ENCODE assay signal across 18 mouse cellular contexts in the genomic region with DNA sequence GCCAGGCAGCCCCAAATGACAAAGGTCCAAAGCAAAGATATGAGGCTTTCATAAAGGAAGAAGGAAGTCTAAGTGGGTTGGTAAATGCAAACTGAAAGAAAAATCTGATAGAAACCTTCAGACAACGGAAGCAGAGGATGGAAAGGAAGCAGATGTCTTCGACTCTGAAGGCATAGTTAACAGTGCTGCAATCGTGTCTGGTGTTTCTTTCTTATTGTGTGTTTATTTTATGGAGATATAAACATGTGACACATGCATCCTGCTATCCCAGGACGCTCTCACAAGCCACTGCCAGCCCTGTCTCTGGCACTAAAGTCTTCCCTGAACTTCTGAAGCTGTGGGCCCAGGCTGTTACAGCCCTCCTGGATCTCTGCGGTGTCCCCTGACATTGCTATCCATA. TPM values are rescaled to one million over a fixed set of nuclear protein-coding genes. Genes with fewer than 3 reads are reported as not detected.
A peak's percentile ranks its signal among the peaks of the same experiment; 100 is the strongest.
DNase-seq lines count a peak whose midpoint lies in the region; ATAC-seq and TF ChIP-seq lines count a peak whose summit lies in the region.
"Had no signal": no experiment of that assay in that cellular context is flagged by ENCODE, and none has a peak within 500 bp of the region (broad histone marks: within the 10 kb centered on the region; RNA-seq: fewer than 3 reads in every experiment).

No protein-coding gene starts in this region.

- H3K36me3 ChIP-seq in intestine, embryonic 14.5 days (ENCODE audit: control insufficient read depth, insufficient read depth, low read length): no peaks in the 10 kb centered on the region
- no peaks in the 10 kb centered on the region for H3K36me3 ChIP-seq in intestine, postnatal 0 days (ENCODE audit: control insufficient read depth, insufficient read depth)
- H3K36me3 ChIP-seq in hindbrain, embryonic 16.5 days (ENCODE audit: control insufficient read depth, insufficient read depth, low read length): no peaks in the 10 kb centered on the region
- H3K36me3 ChIP-seq: heart, embryonic 15.5 days; limb, embryonic 10.5 days; liver, embryonic 13.5 days had no signal

- peaks cover 20% of the 10 kb centered on the region for H3K4me1 ChIP-seq in intestine, embryonic 14.5 days (replicated peaks; ENCODE audit: control insufficient read depth, insufficient read depth, low read length)
- no peaks in the 10 kb centered on the region for H3K4me1 ChIP-seq in intestine, postnatal 0 days (replicated peaks; ENCODE audit: control insufficient read depth, insufficient read depth, low read length)
- H3K4me1 ChIP-seq in hindbrain, embryonic 16.5 days (ENCODE audit: control insufficient read depth, insufficient read depth, low read depth, low read length): no peaks in the 10 kb centered on the region
- H3K4me1 ChIP-seq: limb, embryonic 10.5 days had no signal

- WGBS in intestine, embryonic 14.5 days: 45% methylated on average over 5 of the region's 5 CpGs
- 60% methylated on average over 5 of the region's 5 CpGs for WGBS in intestine, postnatal 0 days
- WGBS in hindbrain, embryonic 16.5 days: 84% methylated on average over 5 of the region's 5 CpGs

- no peak overlapping the region for H3K9ac ChIP-seq in intestine, embryonic 14.5 days (ENCODE audit: low read length)
- H3K9ac ChIP-seq in intestine, postnatal 0 days (ENCODE audit: low read depth, low read length): no peak overlapping the region
- H3K9ac ChIP-seq in hindbrain, embryonic 16.5 days (ENCODE audit: low read depth, low read length): no peak overlapping the region
- H3K9ac ChIP-seq: heart, embryonic 15.5 days; hindbrain, embryonic 14.5 days; liver, embryonic 13.5 days had no signal

- no peak for DNase-seq in intestine, embryonic 14.5 days (ENCODE audit: low spot score)
- peak; percentile 11 for DNase-seq in thymus, postnatal 4 days
- DNase-seq in thymus, postnatal 10 days (ENCODE audit: low spot score in 2 of 2): no peak
- peak; percentile 52 for DNase-seq in lung, postnatal 10 days
- no peak for DNase-seq in frontal cortex, postnatal 14 days (ENCODE audit: low spot score in 2 of 2)
- DNase-seq in spleen, adult 18-20 months: no peak
- DNase-seq: adrenal gland, postnatal 10 days; cerebellum, adult 9-10 months; kidney, postnatal 4 days; layer of hippocampus, postnatal 36 days; liver, embryonic 13.5 days had no signal

- H3K27ac ChIP-seq in intestine, embryonic 14.5 days (ENCODE audit: low read depth): peak overlapping the region; percentile 45
- H3K27ac ChIP-seq in intestine, postnatal 0 days (ENCODE audit: low read depth, low read length): no peak overlapping the region
- no peak overlapping the region for H3K27ac ChIP-seq in hindbrain, embryonic 16.5 days (ENCODE audit: low read depth, low read length)
- H3K27ac ChIP-seq: heart, embryonic 15.5 days; hindbrain, embryonic 14.5 days; limb, embryonic 10.5 days; liver, embryonic 13.5 days had no signal

- no peak for ATAC-seq in intestine, embryonic 14.5 days (replicated peaks; ENCODE audit: low FRiP score, low TSS enrichment, low read depth)
- no peak for ATAC-seq in intestine, postnatal 0 days
- no peak for ATAC-seq in hindbrain, embryonic 16.5 days

- no peaks in the 10 kb centered on the region for H3K9me3 ChIP-seq in intestine, embryonic 14.5 days (ENCODE audit: control insufficient read depth, low read length)
- H3K9me3 ChIP-seq in intestine, postnatal 0 days (ENCODE audit: control insufficient read depth): no peaks in the 10 kb centered on the region
- no peaks in the 10 kb centered on the region for H3K9me3 ChIP-seq in hindbrain, embryonic 16.5 days (ENCODE audit: control insufficient read depth, low read length)
- H3K9me3 ChIP-seq: heart, embryonic 15.5 days; limb, embryonic 10.5 days; liver, embryonic 13.5 days had no signal

- H3K4me2 ChIP-seq in intestine, embryonic 14.5 days (ENCODE audit: low read length): no peak overlapping the region
- H3K4me2 ChIP-seq in intestine, postnatal 0 days (replicated peaks; ENCODE audit: low read depth): no peak overlapping the region
- H3K4me2 ChIP-seq in hindbrain, embryonic 16.5 days (ENCODE audit: low read length): no peak overlapping the region
- H3K4me2 ChIP-seq: heart, embryonic 15.5 days; hindbrain, embryonic 14.5 days; liver, embryonic 13.5 days; midbrain, embryonic 11.5 days had no signal

- TF ChIP-seq CTCF in intestine, postnatal 0 days (IDR thresholded peaks at IDR 0.05; ENCODE audit: low read depth): no peak

- H3K27me3 ChIP-seq in intestine, embryonic 14.5 days (replicated peaks; ENCODE audit: control insufficient read depth, insufficient read depth, low read length): no peaks in the 10 kb centered on the region
- H3K27me3 ChIP-seq in intestine, postnatal 0 days (replicated peaks; ENCODE audit: control insufficient read depth, insufficient read depth, low read length): no peaks in the 10 kb centered on the region
- H3K27me3 ChIP-seq in hindbrain, embryonic 16.5 days (replicated peaks; ENCODE audit: control insufficient read depth, insufficient read depth, low read length): no peaks in the 10 kb centered on the region
- H3K27me3 ChIP-seq: heart, embryonic 15.5 days; liver, embryonic 13.5 days had no signal

- no peak overlapping the region for H3K4me3 ChIP-seq in intestine, embryonic 14.5 days (ENCODE audit: low read depth, low read length)
- H3K4me3 ChIP-seq in intestine, postnatal 0 days (ENCODE audit: low read depth, low read length): no peak overlapping the region
- H3K4me3 ChIP-seq in hindbrain, embryonic 16.5 days (ENCODE audit: low read length): no peak overlapping the region
- H3K4me3 ChIP-seq: heart, embryonic 15.5 days; limb, embryonic 10.5 days; liver, embryonic 13.5 days; myocyte had no signal

RNA-seq across cellular contexts. Expression of a gene that starts 13.2 kb away (rescaled TPM):
- 23.8 and 24.8 TPM in 2 replicates for polyA plus RNA-seq in intestine, embryonic 14.5 days (2014; fragmentation: Nextera tagmentation; extraction: Ambion mirVana)
- polyA plus RNA-seq in intestine, postnatal 0 days (2015; fragmentation: Nextera tagmentation; extraction: Ambion mirVana): 2.9 and 4.8 TPM in 2 replicates
- 0.62 and 0.88 TPM in 2 replicates for polyA plus RNA-seq in hindbrain, embryonic 16.5 days (2015; fragmentation: Nextera tagmentation; extraction: Ambion mirVana)

Comparison
In these comparisons a context has a peak if more than half of its experiments do, and no peak if none do; other contexts are left out.
1. DNase-seq: peak in thymus, postnatal 4 days (single experiment) and lung, postnatal 10 days (single experiment); none in intestine, embryonic 14.5 days (single experiment), thymus, postnatal 10 days (0 of 2), frontal cortex, postnatal 14 days (0 of 2) and spleen, adult 18-20 months (0 of 2).